Mouse (Mus musculus) adrenal gland (tissue): ENCODE data around the gene Gsdme.

Source experiments
- intact Hi-C: fragments of 180-260 bp; cut with DNase I; formaldehyde crosslinking; loops from one replicate; pipeline ENCODE4 v1.15.1; 2025
- long read RNA-seq, 2 experiments: library from polyadenylated mRNA; unstranded; transcript quantifications; one replicate each; pipeline ENCODE4 v2.0.0; 2020; ENCODE audit warnings: borderline replicate concordance in 1 of 2; ENCODE audit not compliant: insufficient replicate concordance in 1 of 2

The Gsdme gene
- long read RNA-seq, experiment 1, partial matches to known transcripts = 0 of 34 reads
- long read RNA-seq, experiment 1, other reads (novel, unspliced or antisense) = 33 of 34 reads
- long read RNA-seq, experiment 2, transcript Gsdme-205 (10 exons, 2,133 nt) = major isoform, 5 of 30 reads
- long read RNA-seq, experiment 2, partial matches to known transcripts = 0 of 30 reads
- long read RNA-seq, experiment 2, other reads (novel, unspliced or antisense) = 24 of 30 reads

DNA sequence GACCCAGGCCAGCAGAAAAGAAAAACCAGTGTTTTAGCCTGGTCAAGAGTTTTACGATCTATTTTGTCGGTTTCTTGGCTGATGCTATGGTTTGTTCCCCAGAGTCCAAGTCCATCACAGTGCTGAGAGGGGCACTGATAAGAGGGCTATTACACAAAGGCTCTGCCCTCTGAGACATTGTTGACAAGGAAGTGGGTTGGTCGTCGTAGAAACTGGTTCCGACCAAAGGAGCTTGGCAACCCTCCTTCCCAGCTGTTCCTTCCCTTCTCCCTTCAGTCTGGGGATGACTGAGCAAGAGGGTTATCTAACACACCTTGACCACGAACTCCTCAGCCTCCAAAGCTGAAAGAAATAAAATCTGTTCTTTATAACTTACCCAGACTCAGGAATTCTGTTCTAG lies at the start of gene Gsdme:
Gene Gsdme (minus strand): TSS at position 193 of the 400 bp plus-strand sequence.
- intact Hi-C loops = no loop called here

DNA sequence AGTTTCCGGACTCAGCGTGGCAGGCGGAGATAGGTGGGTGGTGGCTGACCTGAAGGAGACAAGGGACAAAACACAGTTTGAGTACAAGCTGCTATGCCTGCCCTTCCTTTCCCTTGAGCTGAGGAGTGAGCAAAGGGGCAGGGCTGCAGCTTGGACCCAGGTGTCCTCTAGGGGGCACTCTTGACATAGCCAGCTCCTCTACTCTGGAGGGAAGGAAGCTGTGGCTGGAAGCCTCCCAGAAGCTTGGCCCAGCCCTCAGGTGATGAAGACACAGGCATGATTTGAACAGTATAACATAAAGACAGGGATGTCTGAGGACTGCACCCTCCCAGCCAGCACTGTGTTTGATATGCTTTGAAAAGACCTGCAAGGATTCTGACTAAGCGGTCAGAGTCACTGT lies 49.0 kb upstream of the Gsdme start:
- intact Hi-C loops = no loop called here

DNA sequence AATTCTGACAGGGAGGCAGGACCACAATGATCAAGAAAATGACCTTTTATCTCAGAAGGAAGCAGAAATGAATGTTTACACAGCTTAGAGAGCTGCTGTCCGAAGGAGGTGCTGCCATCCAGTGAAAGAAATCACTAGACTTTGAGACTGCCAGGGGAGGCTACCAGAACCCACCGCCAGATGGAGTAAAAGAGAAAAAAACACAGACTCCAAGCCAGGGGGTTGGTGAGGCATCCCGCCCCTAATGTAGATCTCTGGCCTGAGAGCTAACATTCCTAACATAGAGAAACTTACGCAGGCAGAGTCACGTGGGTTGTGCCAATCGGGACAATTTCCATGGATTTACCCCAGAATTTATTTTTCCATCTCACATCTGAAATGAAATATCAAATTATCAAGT lies 45.4 kb upstream of the Gsdme start:
- intact Hi-C loops = no loop called here

DNA sequence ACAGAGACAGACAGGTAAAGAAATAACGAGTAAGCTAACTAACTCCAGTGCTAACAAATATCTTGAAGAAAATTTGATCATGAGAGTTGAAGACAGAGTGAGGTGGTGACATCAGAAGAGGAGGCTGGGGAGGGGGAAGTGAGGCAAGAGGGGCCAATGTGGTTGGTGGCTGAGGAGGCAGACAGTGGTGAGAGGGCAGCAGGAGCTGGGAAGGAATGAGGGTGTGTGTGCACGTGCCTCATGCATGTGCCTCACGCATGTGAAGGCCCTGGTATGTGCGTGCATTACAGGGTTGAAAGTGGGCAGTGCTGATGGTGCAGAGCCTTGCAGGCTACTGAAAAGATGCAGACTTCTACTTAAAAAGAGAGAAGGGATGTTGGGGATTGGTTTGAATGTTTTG lies 43.0 kb upstream of the Gsdme start:
- intact Hi-C loops = no loop called here

DNA sequence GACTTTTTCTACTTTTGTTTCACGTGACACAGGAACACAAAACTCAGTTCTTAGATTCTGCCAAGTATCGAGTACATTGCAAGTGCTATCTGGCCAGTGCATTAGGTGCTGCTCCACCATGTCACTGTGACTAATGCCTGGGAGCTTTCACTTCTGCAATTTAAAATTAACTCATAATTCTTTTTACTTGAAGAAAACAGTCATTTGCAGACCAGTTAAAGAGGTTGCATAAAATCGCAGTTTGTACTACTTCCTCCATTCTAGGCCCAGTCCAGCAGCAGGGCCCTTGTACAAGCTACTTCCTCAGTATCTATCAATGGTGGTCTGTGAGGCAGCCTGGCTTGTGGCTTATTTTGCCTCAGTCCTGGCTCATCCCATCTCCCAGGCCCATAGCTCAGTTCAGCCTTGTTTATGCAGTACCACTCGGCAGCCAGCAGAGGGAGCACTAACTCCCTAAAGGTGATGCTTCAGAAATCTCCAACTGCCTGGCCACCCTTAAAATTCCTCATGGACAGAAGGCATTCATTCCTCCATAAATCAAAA lies 41.4 kb upstream of the Gsdme start:
- intact Hi-C loops = loop anchor here (2.0 kb wide), 1 partner anchor 232 kb away; no protein-coding TSS in a partner anchor

DNA sequence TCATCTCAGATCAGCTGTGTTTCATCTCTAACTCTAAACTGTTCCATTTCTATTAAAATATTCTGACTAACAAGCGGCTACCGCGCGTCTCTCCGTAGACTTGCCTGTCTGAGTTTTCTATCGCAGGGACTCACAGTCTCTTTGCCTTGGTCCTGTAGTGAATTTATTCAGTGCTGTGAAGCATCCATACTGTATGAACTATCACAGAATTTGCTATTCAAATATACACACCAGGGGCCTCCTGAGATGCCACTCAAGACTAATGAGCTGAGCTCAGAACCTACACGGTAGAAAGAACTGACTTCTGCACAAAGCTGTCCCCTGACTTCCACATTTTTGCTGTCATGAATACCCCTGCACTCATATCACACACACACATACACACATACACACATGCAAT lies 37.5 kb upstream of the Gsdme start:
- intact Hi-C loops = no loop called here

DNA sequence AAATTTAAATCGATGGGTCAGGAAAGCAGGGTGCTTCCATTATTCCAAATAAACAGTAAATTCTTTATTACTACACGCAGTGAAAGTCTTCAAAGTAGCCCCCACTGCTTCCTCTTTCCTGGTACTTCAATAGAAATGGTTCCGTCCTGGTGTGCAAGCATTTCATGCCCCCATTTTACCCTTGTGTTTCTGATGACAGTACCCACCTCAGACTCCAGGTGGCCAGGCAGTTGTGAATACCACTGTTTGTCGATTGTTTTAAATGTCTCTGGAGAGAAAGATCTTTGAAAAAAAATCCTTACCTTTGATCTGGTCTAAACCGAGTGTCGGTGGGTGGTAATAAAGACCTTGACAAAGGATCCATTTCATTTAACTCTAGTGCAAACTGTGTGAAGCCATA lies 37.0 kb upstream of the Gsdme start:
- intact Hi-C loops = no loop called here

DNA sequence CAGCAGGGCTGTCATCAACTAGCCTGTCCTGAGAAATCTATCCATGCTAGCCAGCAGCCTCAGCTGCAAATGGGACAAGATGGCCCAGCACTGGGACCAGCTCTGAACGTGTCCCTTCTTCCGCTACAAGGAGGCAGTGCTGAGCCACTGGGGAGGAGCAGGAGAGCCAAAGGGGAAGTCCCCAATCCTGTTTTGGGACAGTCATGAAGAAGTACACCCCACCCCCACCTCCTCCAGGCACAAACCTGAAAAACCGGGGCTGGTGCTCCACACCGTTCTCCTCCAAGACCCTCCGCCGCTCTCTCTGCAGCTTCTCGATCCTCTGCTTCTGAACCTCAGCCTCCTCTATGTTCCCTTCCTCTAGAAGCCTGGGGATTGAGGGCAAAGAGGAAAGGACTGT lies 35.4 kb upstream of the Gsdme start:
- intact Hi-C loops = loop anchor here (5.0 to 10.0 kb wide), 2 partner anchors 114 to 782 kb away; no protein-coding TSS in a partner anchor

DNA sequence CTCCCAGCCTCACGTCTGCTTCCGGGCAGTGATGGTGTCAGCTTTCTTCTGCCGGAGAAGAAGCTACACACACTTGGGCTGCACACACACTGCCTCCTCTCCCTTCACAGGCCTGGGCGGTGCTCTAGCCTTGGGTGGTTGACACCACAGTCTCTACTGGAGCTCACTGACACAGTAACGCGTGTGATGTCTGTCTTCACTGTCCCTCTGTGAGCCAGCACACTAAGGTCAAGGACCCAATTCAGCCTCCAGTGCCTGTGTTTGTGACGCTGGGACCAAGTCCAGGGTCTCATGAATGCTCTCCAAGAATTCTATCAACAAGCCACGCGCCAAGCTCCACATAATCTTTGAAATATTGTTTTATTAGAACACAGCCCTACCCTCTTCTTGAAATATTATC lies 34.0 kb upstream of the Gsdme start:
- intact Hi-C loops = loop anchor here (5.0 to 10.0 kb wide), 2 partner anchors 113 to 780 kb away; no protein-coding TSS in a partner anchor

DNA sequence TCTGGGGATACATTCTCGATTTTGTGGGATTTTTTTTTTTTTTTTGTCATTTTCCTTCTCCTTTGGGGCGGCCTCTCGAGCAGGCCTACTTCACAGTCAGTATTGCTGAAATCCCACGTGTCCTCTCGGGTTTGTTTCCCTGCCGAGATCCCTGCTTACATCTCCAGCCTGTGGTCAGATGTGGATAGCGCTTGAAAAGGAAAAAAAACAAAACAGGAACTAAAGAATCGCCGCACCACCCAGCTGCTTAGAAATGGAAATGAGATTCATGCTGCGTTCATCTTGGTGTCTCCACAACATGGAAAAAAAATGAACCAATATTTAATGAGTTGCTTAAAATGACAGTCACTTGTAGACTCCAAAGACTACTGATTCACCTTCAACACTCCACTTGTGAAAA lies 31.5 kb upstream of the Gsdme start:
- intact Hi-C loops = loop anchor here (5.0 to 10.0 kb wide), 2 partner anchors 110 to 778 kb away; no protein-coding TSS in a partner anchor

DNA sequence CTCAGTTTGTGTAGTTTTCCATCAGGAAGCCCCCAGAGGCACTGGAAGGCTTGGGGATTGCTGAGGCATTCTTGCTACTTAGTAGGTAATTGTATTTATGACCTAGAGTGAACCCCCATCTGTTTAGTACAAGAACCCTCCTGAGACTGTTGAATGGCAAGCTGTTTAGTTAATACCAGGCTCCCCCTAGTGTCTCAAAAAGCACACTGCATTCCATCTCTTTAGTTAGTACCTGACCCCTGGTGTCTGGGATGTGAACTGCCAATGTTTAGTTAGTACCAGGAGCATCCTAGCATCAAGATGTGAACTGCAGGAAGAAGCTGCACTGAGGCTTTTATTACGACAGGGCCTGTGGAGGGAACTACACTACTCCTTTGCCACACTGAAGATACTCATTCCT lies 30.5 kb upstream of the Gsdme start:
- intact Hi-C loops = loop anchor here (5.0 to 10.0 kb wide), 2 partner anchors 109 to 182 kb away; partner anchors contain the start of gene Mpp6

DNA sequence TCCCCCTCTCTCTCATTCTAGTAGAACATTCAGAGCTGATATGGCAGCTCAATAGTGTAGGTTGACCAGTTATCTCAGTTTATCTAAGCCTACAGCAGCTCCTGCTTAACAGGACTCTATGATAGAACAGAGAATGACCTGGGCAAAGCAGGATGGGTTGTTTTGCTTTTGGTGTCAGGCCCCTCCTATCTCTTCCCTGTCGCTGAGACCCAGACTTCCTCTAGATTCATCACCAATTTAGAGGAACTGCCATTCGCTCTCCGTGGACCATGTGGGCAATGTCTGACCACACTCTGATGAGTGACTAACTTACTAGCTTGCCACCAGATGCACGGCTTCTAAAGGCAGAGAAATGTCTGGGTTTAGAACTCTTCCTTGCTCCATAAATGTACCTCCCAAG lies 28.0 kb upstream of the Gsdme start:
- intact Hi-C loops = loop anchor here (5.0 to 10.0 kb wide), 2 partner anchors 107 to 179 kb away; partner anchors contain the start of gene Mpp6

DNA sequence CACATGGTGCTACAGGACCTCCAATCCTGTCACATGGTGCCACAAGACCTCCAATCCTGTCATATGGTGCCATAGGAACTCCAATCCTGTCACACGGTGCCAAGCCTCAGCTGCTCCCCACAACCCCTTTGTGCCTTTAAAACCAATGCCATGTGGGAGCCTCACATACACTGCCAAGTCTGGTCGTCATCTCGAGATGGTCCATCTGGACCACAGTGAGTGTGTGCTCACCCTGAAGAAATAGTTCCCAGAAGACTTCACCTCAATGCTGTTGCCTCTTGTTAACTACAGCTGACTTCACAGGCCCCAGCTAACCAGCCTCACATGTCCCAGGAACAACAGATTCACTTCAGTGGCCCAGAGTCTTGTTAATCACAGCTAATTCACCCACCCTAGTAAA lies 23.2 kb upstream of the Gsdme start:
- intact Hi-C loops = no loop called here

DNA sequence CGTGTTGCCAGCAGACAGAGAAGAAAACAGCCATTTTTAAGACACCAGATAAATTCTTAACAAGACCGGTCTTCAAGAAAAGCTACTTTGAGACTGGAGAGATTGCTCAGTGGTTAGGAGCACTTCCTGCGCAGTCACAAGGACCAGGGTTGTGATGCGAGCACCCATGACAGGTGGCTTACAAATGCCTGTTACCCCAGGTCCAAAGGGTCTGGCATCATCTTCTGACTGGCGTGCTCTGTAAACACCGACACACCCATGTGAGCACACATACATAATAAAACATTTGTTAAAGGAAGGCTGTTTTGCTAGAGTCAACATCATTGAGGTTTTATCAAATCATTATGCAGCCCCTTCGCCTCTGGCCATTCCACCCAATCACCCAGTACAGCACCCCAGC lies 16.0 kb upstream of the Gsdme start:
- intact Hi-C loops = no loop called here

DNA sequence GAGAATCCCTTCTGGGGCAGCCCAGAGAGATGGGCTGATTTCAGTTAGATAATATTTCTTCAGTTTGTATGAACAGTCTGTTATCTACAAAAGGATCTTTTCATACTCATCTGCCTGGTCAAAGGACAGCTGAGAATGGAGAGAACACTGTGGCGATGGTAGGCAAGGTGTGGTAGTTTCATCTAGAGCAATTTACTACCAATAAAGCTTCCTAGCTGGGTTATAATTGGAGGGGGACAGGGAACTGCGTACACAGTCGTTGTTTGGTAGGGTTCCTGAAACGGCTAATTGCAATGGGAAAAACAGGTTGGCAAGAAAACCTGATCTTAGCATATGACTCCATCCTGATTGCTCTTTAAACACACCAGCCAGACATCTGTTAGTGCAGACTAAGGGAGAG lies 10.3 kb upstream of the Gsdme start:
- intact Hi-C loops = no loop called here

DNA sequence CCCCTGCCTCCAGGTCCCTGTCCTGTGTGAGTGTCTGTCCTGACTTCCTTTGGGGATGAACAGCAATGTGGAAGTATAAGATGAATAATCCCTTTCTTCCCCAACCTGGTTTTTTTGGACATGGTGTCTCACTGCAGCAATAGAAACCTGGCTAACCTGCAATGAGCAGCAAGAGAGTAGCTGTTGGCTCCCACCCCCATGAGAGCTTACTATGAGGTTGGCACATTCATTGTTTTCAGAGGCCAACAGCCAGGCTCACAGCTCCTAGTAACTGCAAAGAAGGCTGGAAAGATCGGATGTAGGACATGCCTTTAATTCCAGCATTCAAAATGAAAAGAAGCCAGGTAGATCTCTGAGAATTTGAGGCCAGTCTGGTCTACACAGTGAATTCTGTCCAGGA lies 9.8 kb upstream of the Gsdme start:
- intact Hi-C loops = no loop called here

DNA sequence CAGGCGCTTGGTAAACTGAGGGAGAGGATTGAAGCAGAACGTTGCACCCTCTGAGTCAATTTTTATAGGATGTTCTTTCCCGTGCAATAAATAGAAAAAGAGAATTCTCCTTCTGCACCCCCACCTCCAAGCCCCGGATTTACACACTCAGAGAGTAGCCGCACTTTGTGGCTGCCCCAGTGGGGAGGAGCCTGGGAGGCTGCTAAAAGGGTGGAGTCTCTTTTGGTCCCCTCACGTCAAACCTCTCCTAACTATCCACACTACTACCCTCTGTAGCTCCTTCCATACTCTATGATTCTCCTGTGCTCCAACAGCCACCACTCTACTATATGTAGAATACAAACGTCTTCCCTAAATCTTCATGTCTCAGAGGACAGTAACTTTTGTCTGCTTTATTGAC lies 1.4 kb downstream of the Gsdme start:
- intact Hi-C loops = no loop called here

DNA sequence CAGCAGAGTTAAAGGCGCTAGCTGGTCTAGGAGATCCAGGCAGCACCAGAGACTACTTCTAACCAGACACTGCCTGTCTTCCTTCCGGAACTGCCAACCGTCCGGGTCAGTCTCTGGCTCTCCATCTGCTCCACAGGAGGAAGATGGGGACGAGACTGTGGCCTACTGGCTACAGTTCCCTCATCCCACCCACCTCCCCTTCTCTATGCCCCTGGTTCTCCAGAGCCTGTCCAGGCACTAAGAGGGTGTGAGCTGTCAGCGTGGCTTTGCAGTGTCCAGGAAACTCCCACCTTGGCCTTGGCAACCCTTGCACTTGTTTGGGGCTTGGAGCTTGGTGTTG lies 1.8 kb downstream of the Gsdme start:
- intact Hi-C loops = no loop called here

DNA sequence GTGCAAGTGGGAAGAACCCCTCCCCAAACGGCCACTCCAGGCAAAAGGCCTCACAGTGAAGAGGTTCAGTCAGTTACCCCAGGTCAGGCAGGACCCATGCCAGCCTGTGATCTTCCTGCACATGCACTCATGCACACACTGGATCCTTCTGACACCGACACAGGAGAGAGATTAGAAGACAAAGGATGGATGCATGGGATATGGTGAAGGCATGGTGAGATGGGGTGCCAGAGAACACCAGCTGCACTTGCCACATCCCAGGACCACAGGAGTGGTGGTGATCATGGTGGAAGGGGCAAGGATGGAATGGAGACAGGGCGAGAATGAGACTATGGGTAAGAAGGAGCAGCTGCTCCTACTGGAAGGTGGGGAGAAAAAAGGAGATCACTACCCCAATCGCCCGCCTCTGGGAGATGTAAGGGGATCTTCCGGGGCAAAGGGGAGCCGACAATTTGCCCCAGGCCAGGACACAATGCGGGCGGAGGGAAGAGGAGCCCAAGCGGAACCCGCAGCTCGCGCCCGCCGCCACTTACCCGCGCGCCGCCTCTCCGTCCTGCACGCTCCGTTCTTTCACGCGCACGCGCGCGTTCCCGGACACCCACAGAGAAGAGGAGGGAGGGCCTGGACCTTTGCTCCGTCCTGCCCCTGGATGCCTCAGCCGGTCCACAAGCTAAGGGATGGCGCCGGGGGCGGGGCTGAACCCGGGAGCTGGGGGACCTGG lies 2.3 kb downstream of the Gsdme start:
- intact Hi-C loops = no loop called here

DNA sequence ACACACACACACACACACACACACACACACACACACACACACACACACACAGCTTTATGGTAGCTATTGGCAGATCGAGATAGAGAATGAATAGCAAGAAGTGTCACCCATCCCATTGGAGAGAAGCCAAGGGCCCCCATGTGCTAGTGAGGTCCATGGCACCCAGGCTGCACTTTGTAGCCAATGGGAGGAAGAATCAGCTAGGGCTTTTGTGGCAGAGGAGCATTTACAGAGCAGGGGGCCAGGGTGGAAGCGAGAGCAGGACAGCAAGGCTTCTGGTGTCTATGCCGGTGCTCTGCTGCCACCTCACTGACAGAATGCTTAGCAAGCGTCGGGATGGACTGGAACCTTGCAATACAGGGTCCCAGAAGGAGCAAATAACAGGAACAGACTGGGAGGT lies 8.3 kb downstream of the Gsdme start:
- intact Hi-C loops = no loop called here

DNA sequence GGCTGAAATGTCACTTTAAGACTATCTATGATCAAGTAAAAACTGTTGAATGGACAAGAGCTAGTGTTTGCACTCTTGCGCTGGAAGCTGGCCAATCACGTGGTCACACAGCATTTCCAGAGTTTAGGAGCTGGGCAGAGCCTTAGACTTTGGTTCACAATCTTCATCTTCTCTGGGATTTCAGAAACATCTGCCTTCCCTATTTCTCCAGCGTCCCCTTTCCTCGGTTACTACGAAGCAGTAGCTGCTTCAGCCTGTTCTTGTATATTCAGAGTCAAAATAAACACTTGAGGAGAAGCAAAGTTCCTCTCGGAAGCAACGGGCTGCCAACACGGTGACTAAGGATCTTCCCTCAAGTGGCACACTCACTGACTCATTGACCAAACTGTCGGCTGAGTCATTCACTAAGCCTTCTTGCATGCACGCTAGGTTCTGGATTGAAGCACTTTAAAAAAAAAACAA lies 8.9 kb downstream of the Gsdme start:
- intact Hi-C loops = no loop called here

DNA sequence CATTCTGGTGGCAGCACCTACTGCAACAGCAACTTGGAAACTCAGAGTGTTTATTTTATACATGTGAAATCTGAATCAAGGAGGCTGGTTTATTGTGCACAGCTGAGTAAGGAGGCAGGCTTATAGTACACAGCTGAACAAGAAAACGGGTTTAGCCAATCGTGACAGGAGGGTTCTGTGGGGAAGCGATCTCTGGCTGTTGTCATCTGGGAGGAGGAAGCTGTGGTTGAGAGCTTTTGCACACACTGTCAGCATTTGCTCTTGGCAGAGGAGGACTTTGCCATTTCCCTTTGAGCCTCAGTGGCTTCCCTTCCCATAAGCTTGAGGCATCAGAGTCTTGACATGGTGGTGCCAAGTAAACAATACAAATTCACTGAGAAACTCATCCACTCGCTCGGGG lies 11.0 kb downstream of the Gsdme start:
- intact Hi-C loops = no loop called here

DNA sequence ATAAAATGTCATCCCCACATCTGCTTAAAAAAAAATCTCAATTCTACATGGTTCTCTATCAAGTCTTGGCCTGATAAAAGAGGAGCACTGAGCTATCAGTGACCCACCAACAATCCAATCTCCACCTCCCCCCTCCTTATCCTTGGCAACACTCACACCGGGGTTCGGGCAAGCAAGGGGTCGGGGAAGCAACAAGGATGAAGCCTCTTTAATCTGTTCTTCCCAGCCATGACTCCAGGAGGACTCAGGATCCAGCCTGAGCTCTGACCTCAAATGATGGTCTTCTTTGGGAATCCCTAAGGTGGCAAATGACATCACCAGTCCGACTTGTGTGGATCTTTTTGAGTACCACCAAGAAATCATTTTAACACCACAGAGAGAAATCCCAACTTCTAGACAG lies 15.9 kb downstream of the Gsdme start:
- intact Hi-C loops = no loop called here
